Mouse (Mus musculus) liver, postnatal 0 days (tissue): ENCODE data around the gene Mapkbp1.

ENCODE experiments used
- CTCF ChIP-seq: sonication (generic); IDR thresholded peaks from 2 replicates; pipeline ENCODE4 v1.5.1; 2016; ENCODE audit warnings: antibody characterized with exemption, low read depth
- EP300 ChIP-seq: IDR thresholded peaks from 2 replicates; pipeline ENCODE4 v1.6.1; 2016; ENCODE audit warnings: antibody characterized with exemption, low read depth, mild to moderate bottlenecking

DNA sequence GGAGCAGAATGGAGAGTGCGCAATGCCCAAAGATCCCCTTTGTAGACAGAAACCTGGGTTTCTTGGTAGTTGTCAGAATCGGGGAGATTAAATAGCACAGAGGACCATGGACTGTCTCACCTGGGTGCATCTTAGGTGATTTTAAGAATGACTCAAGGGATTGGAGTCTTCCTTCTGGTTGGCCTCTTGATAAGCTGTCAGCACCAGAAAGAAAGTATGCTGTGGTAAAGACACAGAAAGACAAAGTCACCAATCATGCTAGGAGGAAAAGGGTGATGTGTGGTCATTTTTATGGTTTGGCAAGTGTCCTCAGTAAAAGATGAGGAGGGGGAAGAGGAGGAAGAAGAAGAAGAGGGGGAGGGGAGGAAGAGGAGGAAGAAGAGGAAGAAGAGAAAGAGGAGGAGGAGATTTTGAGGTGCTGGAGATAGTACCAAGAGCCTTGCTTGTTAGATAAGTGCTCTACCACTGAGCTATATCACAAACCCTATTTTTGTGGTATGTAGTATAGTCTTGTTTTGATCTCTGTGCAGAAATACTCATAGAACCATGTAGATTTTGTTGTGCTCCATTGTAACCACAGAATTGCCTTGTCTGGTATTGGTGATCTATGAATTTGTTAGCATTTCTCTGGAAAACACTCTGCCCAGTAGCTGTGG, 41.5 kb downstream of the Mapkbp1 start:
- TF ChIP-seq CTCF = no peak
- no peak for TF ChIP-seq EP300
